9 mouse cellular contexts compared by ENCODE assay signal in genomic region chr10:44887081-44887683, GRCm38 (mm10).
DNase-seq lines count a peak whose midpoint lies in the region; ATAC-seq and TF ChIP-seq lines count a peak whose summit lies in the region.
"Had no signal": no experiment of that assay in that cellular context is flagged by ENCODE, and none has a peak within 500 bp of the region (broad histone marks: within the 10 kb centered on the region; RNA-seq: fewer than 3 reads in every experiment).

No protein-coding gene starts in this region.

- H3K4me2 ChIP-seq in lung, embryonic 14.5 days: no peak overlapping the region
- 0 out of 2 replicates have a peak overlapping the region, but pooled peaks have one; percentile 11 for H3K4me2 ChIP-seq in embryonic facial prominence, embryonic 15.5 days (replicated peaks)
- no peak overlapping the region; the same call in 1 of the 2 replicates for H3K4me2 ChIP-seq in limb, embryonic 11.5 days (ENCODE audit: low read depth, severe bottlenecking)

- intact Hi-C loops in heart, postnatal 14 days (cut with DNase I): loop anchor here (10.0 kb wide), 1 partner anchor 108 kb away; no protein-coding TSS in a partner anchor

- TF ChIP-seq CTCF in lung, embryonic 14.5 days (IDR thresholded peaks at IDR 0.05; ENCODE audit: low read depth): no peak

- peak; percentile 37 for DNase-seq in lung, embryonic 14.5 days
- DNase-seq in lung, postnatal 4 days: no peak
- peak; percentile 48 for DNase-seq in limb, embryonic 11.5 days (ENCODE audit: low spot score)
- peak; percentile 66 for DNase-seq in retina, postnatal 1 day
- DNase-seq in left cerebral cortex, adult 11 months (ENCODE audit: low spot score): no peak
- no peak for DNase-seq in heart, postnatal 14 days
- DNase-seq in natural killer cell, adult 2 months (ENCODE audit: low spot score in 2 of 2): no peak

- WGBS in lung, embryonic 14.5 days: 45% methylated on average over 14 of the region's 14 CpGs
- 15% methylated on average over 14 of the region's 14 CpGs for WGBS in embryonic facial prominence, embryonic 15.5 days
- 30% methylated on average over 14 of the region's 14 CpGs for WGBS in limb, embryonic 11.5 days

- 0 out of 2 replicates have a peak, but pooled peaks cover 5% of the 10 kb centered on the region for H3K4me1 ChIP-seq in lung, embryonic 14.5 days (ENCODE audit: insufficient read depth)
- H3K4me1 ChIP-seq in embryonic facial prominence, embryonic 15.5 days: peaks cover 15% of the 10 kb centered on the region
- peaks cover 10% of the 10 kb centered on the region for H3K4me1 ChIP-seq in limb, embryonic 11.5 days (ENCODE audit: control insufficient read depth, insufficient read depth, low read length)

- H3K36me3 ChIP-seq in lung, embryonic 14.5 days (ENCODE audit: insufficient read depth): no peaks in the 10 kb centered on the region
- H3K36me3 ChIP-seq in embryonic facial prominence, embryonic 15.5 days: no peaks in the 10 kb centered on the region
- no peaks in the 10 kb centered on the region for H3K36me3 ChIP-seq in limb, embryonic 11.5 days (ENCODE audit: control insufficient read depth, insufficient read depth, low read length)

- H3K4me3 ChIP-seq in lung, embryonic 14.5 days (ENCODE audit: low read depth, low read length): no peak overlapping the region
- H3K4me3 ChIP-seq in embryonic facial prominence, embryonic 15.5 days (replicated peaks): no peak overlapping the region
- H3K4me3 ChIP-seq in limb, embryonic 11.5 days (ENCODE audit: low read depth, low read length): no peak overlapping the region

- H3K9me3 ChIP-seq in lung, embryonic 14.5 days (ENCODE audit: low read depth, low read length): no peaks in the 10 kb centered on the region
- H3K9me3 ChIP-seq in embryonic facial prominence, embryonic 15.5 days (replicated peaks): no peaks in the 10 kb centered on the region
- no peaks in the 10 kb centered on the region for H3K9me3 ChIP-seq in limb, embryonic 11.5 days (ENCODE audit: control insufficient read depth, low read length)

- ATAC-seq in lung, embryonic 14.5 days (ENCODE audit: insufficient read depth): no peak
- ATAC-seq in embryonic facial prominence, embryonic 15.5 days (ENCODE audit: insufficient number of reproducible peaks, low FRiP score, low TSS enrichment, low read depth): peak; percentile 24; the same call in 1 of the 2 replicates
- no peak for ATAC-seq in limb, embryonic 11.5 days (ENCODE audit: insufficient number of reproducible peaks, low FRiP score, low TSS enrichment, low read depth)

- H3K9ac ChIP-seq in lung, embryonic 14.5 days: no peak overlapping the region
- H3K9ac ChIP-seq in embryonic facial prominence, embryonic 15.5 days: no peak overlapping the region
- no peak overlapping the region for H3K9ac ChIP-seq in limb, embryonic 11.5 days (ENCODE audit: low read length)
- H3K9ac ChIP-seq: liver, embryonic 14.5 days had no signal

- H3K27ac ChIP-seq in lung, embryonic 14.5 days (ENCODE audit: low read depth): no peak overlapping the region
- H3K27ac ChIP-seq in embryonic facial prominence, embryonic 15.5 days (replicated peaks): 0 out of 2 replicates have a peak overlapping the region, but pooled peaks have one; percentile 34
- peak overlapping the region; percentile 30; the same call in 1 of the 2 replicates for H3K27ac ChIP-seq in limb, embryonic 11.5 days (replicated peaks; ENCODE audit: low read depth, low read length)
- H3K27ac ChIP-seq: liver, embryonic 14.5 days had no signal

- H3K27me3 ChIP-seq in lung, embryonic 14.5 days (ENCODE audit: insufficient read depth, low read length): no peaks in the 10 kb centered on the region
- H3K27me3 ChIP-seq in embryonic facial prominence, embryonic 15.5 days: no peaks in the 10 kb centered on the region
- no peaks in the 10 kb centered on the region for H3K27me3 ChIP-seq in limb, embryonic 11.5 days (ENCODE audit: control insufficient read depth, insufficient read depth, low read length)

Comparison
In these comparisons a context has a peak if more than half of its experiments do, and no peak if none do; other contexts are left out.
1. DNase-seq: peak in lung, embryonic 14.5 days (single experiment), limb, embryonic 11.5 days (single experiment) and retina, postnatal 1 day (single experiment); none in lung, postnatal 4 days (0 of 2), left cerebral cortex, adult 11 months (single experiment), heart, postnatal 14 days (0 of 2) and natural killer cell, adult 2 months (0 of 2).